Mouse (Mus musculus): ENCODE measurements around the gene Dnajc12.

GRCm38 (mm10) chr10:63382372-63383279 is at the start of gene Dnajc12:
- TF ChIP-seq CTCF (IDR thresholded peaks at IDR 0.05; ENCODE audit: low read depth) (peak; percentile 80), EP300 (IDR thresholded peaks at IDR 0.05; ENCODE audit: low read depth) (no peak)
